Mouse (Mus musculus) embryonic facial prominence, embryonic 14.5 days (tissue): ENCODE data around the gene Slc25a20. TPM values are rescaled to one million over a fixed set of nuclear protein-coding genes. Genes with fewer than 3 reads are reported as not detected.

ENCODE experiments used
- ATAC-seq: fragments of 200-750 bp; cut with Nextera tagmentation; 2 replicates; pipeline ENCODE4 v1.8.0; 2017; ENCODE audit warnings: low read depth, moderate number of reproducible peaks, moderate TSS enrichment
- DNase-seq: peaks from one replicate; pipeline ENCODE4 v3.0.0-alpha.2; 2015; ENCODE audit warnings: low spot score
- H3K27ac ChIP-seq: fragments of 300-500 bp; sonication (generic); replicated peaks from 2 replicates; pipeline ENCODE4 v1.5.1; 2014; ENCODE audit warnings: low read depth, mild to moderate bottlenecking, low read length, moderate library complexity
- H3K27me3 ChIP-seq: fragments of 300-500 bp; sonication (generic); replicated peaks from 2 replicates; pipeline ENCODE4 v1.6.1; 2014; ENCODE audit warnings: low read length; ENCODE audit not compliant: control insufficient read depth, insufficient read depth
- H3K36me3 ChIP-seq: fragments of 300-500 bp; sonication (generic); 2 replicates; pipeline ENCODE4 v1.6.1; 2014; ENCODE audit warnings: low read length, mixed read lengths; ENCODE audit not compliant: control insufficient read depth, insufficient read depth
- H3K4me1 ChIP-seq: fragments of 300-500 bp; sonication (generic); 2 replicates; pipeline ENCODE4 v1.6.1; 2014; ENCODE audit warnings: antibody characterized with exemption, low read length; ENCODE audit not compliant: control insufficient read depth, insufficient read depth
- H3K4me2 ChIP-seq: fragments of 300-500 bp; sonication (generic); 2 replicates; pipeline ENCODE4 v1.6.1; 2014; ENCODE audit warnings: low read depth, mild to moderate bottlenecking, low read length, moderate library complexity, mixed read lengths
- H3K4me3 ChIP-seq: fragments of 300-500 bp; sonication (generic); 2 replicates; pipeline ENCODE4 v1.5.1; 2014; ENCODE audit warnings: low read depth, mild to moderate bottlenecking, low read length
- H3K9ac ChIP-seq: fragments of 300-500 bp; sonication (generic); 2 replicates; pipeline ENCODE4 v1.6.1; 2014; ENCODE audit warnings: low read depth, mild to moderate bottlenecking, low read length, moderate library complexity, mixed read lengths
- H3K9me3 ChIP-seq: fragments of 300-500 bp; sonication (generic); 2 replicates; pipeline ENCODE4 v1.6.1; 2016; ENCODE audit warnings: low read length; ENCODE audit not compliant: control insufficient read depth
- WGBS: fragments of 180-500 bp; shearing (Covaris S2); extraction: QIAGEN DNeasy Blood & Tissue Kit; methylation state at CpG from one replicate; pipeline ENCODE4 v1.1.7; 2014; 5-methylcytosine and 5-hydroxymethylcytosine counted together
- polyA plus RNA-seq: library from polyadenylated mRNA; unstranded; fragments of >200 nt; fragmentation: Nextera tagmentation; extraction: Ambion mirVana; gene quantifications from 2 replicates; pipeline ENCODE4 v1.2.1, GENCODE M21; 2014

Gene Slc25a20
- polyA plus RNA-seq, 1 experiment from 2014 or later, result 24.0 TPM

- no peaks in the 10 kb centered on the region for H3K27me3 ChIP-seq
Observed at GRCm38 (mm10) chr9:108689993-108690392, 28.1 kb downstream of the Slc25a20 start.

DNA sequence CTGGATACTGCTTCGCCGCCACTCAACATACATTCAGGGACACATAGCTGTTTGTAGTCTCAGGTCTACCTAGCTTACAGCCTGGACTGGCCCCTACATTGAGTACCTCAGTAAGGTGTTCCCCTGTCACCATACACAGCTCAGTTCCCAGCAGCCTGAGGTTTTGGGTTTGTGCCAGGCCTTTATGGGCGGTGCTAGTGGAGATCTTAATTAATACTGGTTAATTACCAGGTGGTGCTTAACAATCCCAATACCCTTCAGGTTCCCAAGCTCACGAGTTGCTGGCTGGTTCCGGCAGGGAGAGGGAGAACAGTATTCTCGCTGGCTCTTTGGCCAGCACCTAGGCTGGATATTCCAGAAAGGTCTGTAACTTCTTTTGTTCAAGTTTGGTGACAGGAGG lies 29.0 kb downstream of the Slc25a20 start:
- H3K9me3 ChIP-seq, result no peaks in the 10 kb centered on the region
- no peaks in the 10 kb centered on the region for H3K27me3 ChIP-seq
- H3K9ac ChIP-seq, result no peak overlapping the region
- 85% methylated on average over 6 of the region's 6 CpGs for WGBS
- H3K27ac ChIP-seq, result no peak overlapping the region
- ATAC-seq (no peak), DNase-seq (no peak)
- no peak overlapping the region for H3K4me2 ChIP-seq
- no peak overlapping the region for H3K4me3 ChIP-seq
- no peaks in the 10 kb centered on the region for H3K36me3 ChIP-seq
- H3K4me1 ChIP-seq, result peaks cover 12% of the 10 kb centered on the region

More at GRCm38 (mm10) chr9:108689993-108690392, 28.1 kb downstream of the Slc25a20 start:
- Histone ChIP-seq H3K4me2 (no peak overlapping the region), H3K27ac (no peak overlapping the region), H3K9me3 (no peaks in the 10 kb centered on the region), H3K36me3 (0 out of 2 replicates have a peak, but pooled peaks cover 5% of the 10 kb centered on the region), H3K4me3 (no peak overlapping the region), H3K9ac (no peak overlapping the region), H3K4me1 (peaks cover 12% of the 10 kb centered on the region)
- ATAC-seq, result no peak
- 70% methylated on average over 1 of the region's 1 CpGs for WGBS
- no peak for DNase-seq

DNA sequence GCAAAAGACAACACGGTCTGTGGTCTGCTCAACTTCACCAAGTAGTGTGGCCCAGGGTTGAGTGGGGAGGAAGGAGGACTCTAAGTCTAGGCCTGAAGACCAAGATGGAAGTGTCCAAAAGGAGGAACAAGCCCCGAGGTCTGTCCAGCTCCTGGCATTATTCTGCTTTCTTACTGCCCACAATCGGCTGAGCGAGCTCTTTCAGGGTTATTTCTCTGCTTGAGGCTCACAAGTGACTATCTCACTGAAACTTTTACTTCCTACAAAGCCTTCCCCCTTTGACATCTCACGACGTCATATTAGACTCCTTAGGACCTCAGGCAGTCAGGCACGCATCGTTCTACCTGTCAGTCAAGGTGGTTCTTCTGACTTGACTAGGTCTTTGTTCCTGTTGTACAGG lies 29.5 kb downstream of the Slc25a20 start:
- Histone ChIP-seq H3K27me3 (no peaks in the 10 kb centered on the region), H3K36me3 (no peaks in the 10 kb centered on the region), H3K4me1 (peaks cover 12% of the 10 kb centered on the region), H3K9me3 (no peaks in the 10 kb centered on the region), H3K27ac (peak overlapping the region; percentile 65; the same call in 1 of the 2 replicates), H3K4me2 (peak overlapping the region; percentile 95), H3K9ac (peak overlapping the region; percentile 87), H3K4me3 (peak overlapping the region; percentile 89)
- WGBS, result 71% methylated on average over 8 of the region's 8 CpGs
- ATAC-seq, result no peak
- DNase-seq, result peak; percentile 16

GRCm38 (mm10) chr9:108691846-108692225 lies 29.9 kb downstream of the Slc25a20 start:
- 1% methylated on average over 9 of the region's 42 CpGs for WGBS
- DNase-seq (peak; percentile 91), ATAC-seq (peak; percentile 93)
- no peaks in the 10 kb centered on the region for H3K36me3 ChIP-seq
- peak overlapping the region; percentile 87 for H3K9ac ChIP-seq
- peaks cover 12% of the 10 kb centered on the region for H3K4me1 ChIP-seq
- peak overlapping the region; percentile 65 for H3K27ac ChIP-seq
- peak overlapping the region; percentile 95 for H3K4me2 ChIP-seq
- peak overlapping the region; percentile 89 for H3K4me3 ChIP-seq
- no peaks in the 10 kb centered on the region for H3K9me3 ChIP-seq
- no peaks in the 10 kb centered on the region for H3K27me3 ChIP-seq

DNA sequence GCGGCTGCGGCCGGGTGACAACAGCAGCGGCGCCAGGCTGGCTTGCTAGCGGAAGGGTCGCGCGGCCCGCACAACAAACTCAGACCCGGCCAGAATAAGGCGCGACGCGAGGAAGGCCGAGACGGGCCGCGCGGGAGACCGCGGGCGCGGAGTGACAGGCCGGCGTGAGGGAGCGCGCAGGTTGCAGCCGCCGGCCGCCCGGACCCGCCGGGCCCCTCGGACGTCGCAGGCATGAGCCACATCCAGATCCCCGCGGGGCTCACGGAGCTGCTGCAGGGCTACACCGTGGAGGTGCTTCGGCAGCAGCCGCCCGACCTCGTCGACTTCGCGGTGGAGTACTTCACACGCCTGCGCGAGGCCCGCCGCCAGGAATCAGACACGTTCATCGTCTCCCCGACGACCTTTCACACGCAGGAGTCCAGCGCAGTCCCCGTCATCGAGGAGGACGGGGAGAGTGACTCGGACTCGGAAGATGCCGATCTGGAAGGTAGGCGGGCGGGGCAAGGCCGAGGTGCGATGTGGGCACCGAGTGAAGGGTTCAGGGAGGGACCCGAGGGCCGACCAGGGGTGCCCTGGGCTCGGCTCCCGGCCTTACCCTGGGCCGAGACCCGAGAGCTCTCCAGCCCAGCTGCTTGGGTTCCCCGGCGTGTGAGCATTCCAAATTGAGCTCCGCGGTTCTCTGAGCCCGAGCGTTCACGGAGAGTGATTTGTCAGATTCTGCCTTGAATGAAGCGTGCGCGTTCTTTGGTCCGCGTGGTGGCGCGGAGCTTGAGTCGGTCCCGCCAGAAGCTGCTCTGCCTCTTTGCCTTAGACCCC lies 30.5 kb downstream of the Slc25a20 start:
- Histone ChIP-seq H3K4me2 (peak overlapping the region; percentile 95), H3K27ac (peak overlapping the region; percentile 65), H3K4me1 (peaks cover 12% of the 10 kb centered on the region), H3K4me3 (peak overlapping the region; percentile 89), H3K27me3 (no peaks in the 10 kb centered on the region), H3K9ac (peak overlapping the region; percentile 87), H3K9me3 (no peaks in the 10 kb centered on the region), H3K36me3 (no peaks in the 10 kb centered on the region)
- WGBS, result 0% methylated on average over 32 of the region's 92 CpGs
- ATAC-seq (peak; percentile 58), DNase-seq (peak; percentile 88)

GRCm38 (mm10) chr9:108693946-108694345 lies 32.1 kb downstream of the Slc25a20 start:
- Histone ChIP-seq H3K4me2 (peak overlapping the region; percentile 95), H3K4me3 (peak overlapping the region; percentile 89; the same call in 1 of the 2 replicates), H3K9me3 (no peaks in the 10 kb centered on the region), H3K9ac (no peak overlapping the region), H3K27ac (no peak overlapping the region), H3K4me1 (peaks cover 12% of the 10 kb centered on the region), H3K36me3 (peaks cover 4% of the 10 kb centered on the region; the same call in 1 of the 2 replicates), H3K27me3 (no peaks in the 10 kb centered on the region)
- no peak for DNase-seq
- 79% methylated on average over 4 of the region's 4 CpGs for WGBS
- no peak for ATAC-seq

DNA sequence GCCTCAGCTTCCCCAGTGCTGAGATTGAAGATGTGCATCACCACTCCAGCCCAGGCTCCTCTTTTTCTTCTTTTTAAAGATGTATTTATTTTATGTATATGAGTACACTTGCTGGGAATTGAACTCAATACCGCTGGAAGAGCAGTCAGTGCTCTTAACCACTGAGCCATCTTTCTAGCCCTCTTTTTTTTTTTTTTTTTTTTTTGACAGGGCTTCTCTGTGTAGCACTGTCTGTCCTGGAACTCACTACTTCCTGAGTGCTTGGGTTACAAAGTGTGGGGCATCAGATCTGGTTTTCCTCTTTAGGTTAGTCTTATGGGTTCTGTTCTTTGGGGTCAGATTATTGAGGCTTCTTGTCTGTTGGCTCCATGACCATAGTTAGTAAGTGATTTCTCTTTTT lies 32.6 kb downstream of the Slc25a20 start:
- no peaks in the 10 kb centered on the region for H3K9me3 ChIP-seq
- H3K4me1 ChIP-seq, result peaks cover 12% of the 10 kb centered on the region
- peaks cover 4% of the 10 kb centered on the region; the same call in 1 of the 2 replicates for H3K36me3 ChIP-seq
- no peaks in the 10 kb centered on the region for H3K27me3 ChIP-seq
- H3K4me2 ChIP-seq, result no peak overlapping the region
- H3K9ac ChIP-seq, result no peak overlapping the region
- ATAC-seq (no peak), DNase-seq (no peak)
- H3K4me3 ChIP-seq, result no peak overlapping the region
- no peak overlapping the region for H3K27ac ChIP-seq
- WGBS, result 84% methylated on average over 1 of the region's 1 CpGs

GRCm38 (mm10) chr9:108702476-108702875 lies 40.6 kb downstream of the Slc25a20 start:
- no peaks in the 10 kb centered on the region for H3K9me3 ChIP-seq
- no peak overlapping the region for H3K4me3 ChIP-seq
- ATAC-seq (no peak), DNase-seq (no peak)
- no peak overlapping the region for H3K27ac ChIP-seq
- H3K4me2 ChIP-seq, result no peak overlapping the region
- no peak overlapping the region for H3K9ac ChIP-seq
- H3K36me3 ChIP-seq, result peaks cover 4% of the 10 kb centered on the region; the same call in 1 of the 2 replicates
- no peaks in the 10 kb centered on the region for H3K27me3 ChIP-seq
- H3K4me1 ChIP-seq, result no peaks in the 10 kb centered on the region
